Mouse (Mus musculus): ENCODE results near the gene Mmp19.

DNA sequence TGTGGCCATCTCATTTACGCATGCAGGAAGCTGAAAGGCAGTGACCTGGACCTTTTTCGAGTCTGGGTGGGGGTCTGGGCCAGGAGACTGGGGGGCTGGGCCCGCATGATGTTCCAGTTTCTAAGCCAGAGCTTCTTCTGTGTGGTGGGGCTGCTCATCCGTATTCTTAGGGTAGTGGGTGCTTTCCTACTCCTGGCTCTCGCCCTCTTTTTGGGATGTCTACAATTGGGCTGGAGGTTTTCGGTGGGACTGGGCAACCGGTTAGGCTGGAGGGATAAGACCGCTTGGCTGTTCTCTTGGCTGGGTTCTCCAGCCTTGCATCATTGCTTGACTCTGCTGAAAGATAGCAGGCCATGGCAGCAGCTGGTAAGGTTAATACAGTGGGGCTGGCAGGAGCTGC is 16.3 kb downstream of the Mmp19 start:
- TF ChIP-seq CTCF (conservative IDR thresholded peaks at IDR 0.05; ENCODE audit: low read length) (no peak), POU5F1 (IDR thresholded peaks at IDR 0.05; ENCODE audit: borderline replicate concordance, low read length) (no peak)
